Mouse (Mus musculus): ENCODE measurements around the gene Fndc9.
A peak's percentile ranks its signal among the peaks of the same experiment; 100 is the strongest.

Fndc9 gene

DNA sequence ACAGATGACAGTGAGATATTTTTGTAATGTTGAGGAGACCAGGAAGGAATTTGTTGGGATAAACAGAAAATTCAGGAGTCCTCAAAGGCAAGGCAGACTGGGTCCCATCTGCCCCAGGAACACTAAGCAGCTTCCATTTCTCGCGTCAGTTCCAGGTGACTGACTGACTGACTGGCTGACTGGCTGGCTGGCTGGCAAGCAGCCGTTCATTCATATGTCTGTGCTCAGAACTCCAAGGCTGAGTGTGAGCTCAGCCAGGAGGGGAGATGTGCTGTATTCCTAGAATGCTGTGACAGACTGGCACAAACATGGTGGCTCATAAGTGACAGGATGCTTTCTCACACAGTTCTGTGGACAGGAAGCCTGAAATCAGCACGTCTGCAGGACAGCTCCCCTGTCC, 1.4 kb upstream of the Fndc9 start:
- DNase-seq (ENCODE audit: low spot score in 2 of 2): no peak

GRCm38 (mm10) chr11:46236976-46237375, 1.6 kb downstream of the Fndc9 start:
- peak in 1 of 2 experiments; percentile 84 for DNase-seq (ENCODE audit: low spot score in 2 of 2)

- no peak for DNase-seq (ENCODE audit: low spot score in 2 of 2)
Observed at GRCm38 (mm10) chr11:46241150-46241673, 5.9 kb downstream of the Fndc9 start.

DNA sequence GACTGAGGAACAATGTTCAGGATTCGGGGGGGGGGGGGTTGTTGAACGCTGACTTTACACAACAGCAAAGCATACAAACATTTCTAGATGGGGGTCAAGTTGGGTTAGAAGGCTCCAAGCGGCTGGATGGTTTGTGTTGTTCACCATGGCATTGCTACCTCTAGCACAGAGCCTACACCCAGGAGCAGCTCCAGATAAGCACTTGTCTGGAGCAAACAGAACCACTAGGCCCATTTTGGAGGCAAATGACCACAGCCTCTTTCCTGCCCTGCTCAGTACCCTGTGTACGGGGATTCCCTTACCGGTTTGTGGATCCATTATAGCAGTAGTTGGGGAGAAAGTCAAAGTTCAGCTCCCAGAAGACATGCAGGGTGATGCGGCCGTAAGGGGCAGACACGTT, 6.7 kb downstream of the Fndc9 start:
- no peak for DNase-seq (ENCODE audit: low spot score in 2 of 2)

GRCm38 (mm10) chr11:46244731-46245604, 9.6 kb downstream of the Fndc9 start:
- no peak for DNase-seq (ENCODE audit: low spot score in 2 of 2)

DNA sequence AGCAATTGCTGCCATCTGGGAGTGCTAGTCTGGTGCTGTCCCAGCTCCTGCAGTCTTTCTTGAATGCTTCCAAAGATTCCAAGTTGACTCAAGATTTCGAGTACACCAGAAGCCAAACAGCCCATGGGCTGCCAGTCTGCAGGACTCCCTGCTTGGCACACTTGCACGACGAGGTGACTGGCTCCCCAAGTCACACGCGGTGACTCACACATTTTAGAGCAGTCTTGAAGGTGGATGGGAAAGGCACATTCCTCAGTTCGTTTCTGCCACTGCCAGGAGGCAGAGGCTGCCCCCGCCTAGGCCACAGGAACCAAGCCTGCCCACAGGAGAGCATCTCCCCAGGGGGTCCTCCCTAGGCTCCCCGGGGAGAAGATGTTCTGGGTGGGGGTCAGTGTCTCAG, 10.6 kb downstream of the Fndc9 start:
- peak; percentile 46 to 67 for DNase-seq (ENCODE audit: low spot score in 2 of 2)

DNA sequence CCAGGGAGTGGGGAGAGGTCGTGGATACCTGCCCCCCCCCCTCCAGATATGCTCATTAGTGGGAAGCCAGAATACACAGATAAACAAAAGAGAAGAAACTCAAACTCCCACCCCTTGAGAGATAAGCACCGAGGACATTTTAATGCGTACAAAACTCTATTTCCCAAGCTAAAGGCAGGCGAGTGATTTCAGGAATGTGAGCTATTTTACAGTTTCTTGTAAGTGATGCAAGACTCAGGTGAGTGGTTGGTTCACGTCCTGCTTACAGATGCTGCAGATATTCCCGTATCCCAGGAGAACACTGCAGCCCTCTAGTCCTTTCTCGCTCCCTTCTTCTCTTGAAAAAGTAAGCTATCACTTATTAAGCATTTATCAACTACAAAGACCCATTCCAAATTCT, 11.1 kb downstream of the Fndc9 start:
- no peak for DNase-seq (ENCODE audit: low spot score in 2 of 2)

DNA sequence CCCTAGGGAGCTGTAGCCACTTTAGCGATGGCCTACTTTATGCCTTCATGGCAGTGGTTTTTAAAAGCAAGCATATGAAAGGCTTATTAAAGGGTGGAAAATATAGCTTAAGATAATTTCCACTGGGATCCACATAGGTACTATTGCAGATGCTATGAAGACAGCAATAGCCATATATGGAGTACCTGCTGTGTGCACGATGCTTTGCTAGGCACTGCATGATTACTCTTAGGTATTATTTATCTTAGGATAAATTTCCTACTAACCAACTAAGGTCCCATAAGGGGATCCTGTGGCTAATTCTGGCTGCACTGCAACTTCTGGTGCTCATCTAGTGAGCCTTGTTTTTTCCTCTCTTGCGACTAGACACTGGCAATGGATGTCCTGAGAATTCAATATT, 13.0 kb downstream of the Fndc9 start:
- no peak for DNase-seq (ENCODE audit: low spot score in 2 of 2)

- DNase-seq (ENCODE audit: low spot score in 2 of 2): peak in 1 of 2 experiments; percentile 76
Observed at GRCm38 (mm10) chr11:46251994-46252393, 16.7 kb downstream of the Fndc9 start.

DNA sequence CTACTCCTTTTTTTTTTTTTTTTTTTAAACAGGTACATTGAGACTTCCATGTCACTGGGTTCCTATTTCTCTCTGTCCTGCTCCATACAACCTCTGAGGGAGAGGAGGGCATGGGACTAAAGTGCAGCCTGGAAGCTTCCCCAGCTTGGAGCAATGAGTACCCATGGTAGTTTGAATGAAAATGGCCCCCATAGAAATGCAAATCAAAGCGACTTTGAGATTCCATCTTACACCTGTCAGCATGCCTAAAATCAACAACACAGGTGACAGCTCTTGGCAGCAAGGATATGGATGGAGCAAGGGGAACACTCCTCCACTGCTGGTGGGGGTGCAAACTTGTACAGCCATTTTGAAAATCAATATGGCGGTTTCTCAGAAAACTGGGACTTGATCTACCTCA, 20.0 kb downstream of the Fndc9 start:
- no peak for DNase-seq (ENCODE audit: low spot score in 2 of 2)

- no peak for DNase-seq (ENCODE audit: low spot score in 2 of 2)
Observed at GRCm38 (mm10) chr11:46258207-46258606, 22.9 kb downstream of the Fndc9 start.

DNA sequence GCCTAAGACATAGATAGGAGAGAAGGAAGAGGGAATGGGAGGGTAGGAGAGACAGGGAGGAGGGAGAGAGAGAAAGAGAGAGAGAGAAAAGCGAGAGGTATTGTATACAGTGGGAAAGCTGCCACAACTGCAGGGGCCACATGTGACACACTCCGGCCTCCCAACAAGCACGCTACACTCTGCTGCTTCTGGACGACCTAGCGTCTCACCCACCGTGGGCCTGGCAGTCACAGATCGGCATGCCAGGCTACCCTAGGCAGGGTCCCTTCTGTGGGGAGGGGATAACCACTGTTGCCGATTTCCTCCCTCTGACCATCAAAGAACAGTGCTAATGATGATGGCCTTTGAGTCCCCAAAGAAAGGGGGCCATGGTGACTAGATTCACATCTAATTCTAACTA, 23.4 kb downstream of the Fndc9 start:
- DNase-seq (ENCODE audit: low spot score in 2 of 2): no peak

- no peak for DNase-seq (ENCODE audit: low spot score in 2 of 2)
Observed at GRCm38 (mm10) chr11:46262854-46263253, 27.5 kb downstream of the Fndc9 start.

DNA sequence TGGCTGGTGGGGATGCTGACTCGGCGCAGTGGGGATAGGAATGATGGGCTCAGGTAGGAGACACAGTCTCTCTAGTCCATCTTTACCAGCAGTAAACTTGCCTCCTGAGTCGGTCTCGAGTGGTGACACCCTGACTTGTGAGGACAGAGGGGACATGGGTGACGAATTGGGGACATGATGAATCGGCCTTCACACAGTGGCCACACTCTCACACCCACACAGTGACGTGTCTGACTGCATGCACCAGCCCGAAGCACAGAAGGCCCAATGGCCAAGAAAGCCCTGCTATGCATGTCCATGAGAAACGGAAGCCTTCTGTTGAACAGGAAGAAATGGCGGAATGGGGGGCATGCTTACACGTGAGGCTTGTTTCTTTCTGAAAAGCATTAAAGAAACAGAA, 28.0 kb downstream of the Fndc9 start:
- no peak for DNase-seq (ENCODE audit: low spot score in 2 of 2)

DNA sequence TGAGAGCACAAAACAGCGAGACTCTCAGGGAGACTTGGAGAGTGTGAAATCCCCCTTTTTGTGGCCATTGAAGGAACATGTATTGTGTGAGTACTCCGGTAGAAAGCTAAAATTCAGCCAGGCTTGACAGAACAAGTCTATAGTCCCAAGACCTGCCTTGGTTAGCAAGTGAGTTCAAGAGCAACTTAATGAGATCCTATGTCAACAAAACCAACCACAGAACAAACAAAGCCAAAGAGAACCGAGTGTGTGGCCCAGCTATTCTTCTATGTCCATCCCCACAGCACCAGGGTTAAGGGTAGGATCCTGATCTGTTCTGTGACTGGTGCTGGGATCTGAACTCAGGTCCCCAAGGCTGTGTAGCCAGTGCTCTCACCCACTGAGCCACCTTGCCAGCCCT, 29.3 kb downstream of the Fndc9 start:
- DNase-seq (ENCODE audit: low spot score in 2 of 2): no peak

DNA sequence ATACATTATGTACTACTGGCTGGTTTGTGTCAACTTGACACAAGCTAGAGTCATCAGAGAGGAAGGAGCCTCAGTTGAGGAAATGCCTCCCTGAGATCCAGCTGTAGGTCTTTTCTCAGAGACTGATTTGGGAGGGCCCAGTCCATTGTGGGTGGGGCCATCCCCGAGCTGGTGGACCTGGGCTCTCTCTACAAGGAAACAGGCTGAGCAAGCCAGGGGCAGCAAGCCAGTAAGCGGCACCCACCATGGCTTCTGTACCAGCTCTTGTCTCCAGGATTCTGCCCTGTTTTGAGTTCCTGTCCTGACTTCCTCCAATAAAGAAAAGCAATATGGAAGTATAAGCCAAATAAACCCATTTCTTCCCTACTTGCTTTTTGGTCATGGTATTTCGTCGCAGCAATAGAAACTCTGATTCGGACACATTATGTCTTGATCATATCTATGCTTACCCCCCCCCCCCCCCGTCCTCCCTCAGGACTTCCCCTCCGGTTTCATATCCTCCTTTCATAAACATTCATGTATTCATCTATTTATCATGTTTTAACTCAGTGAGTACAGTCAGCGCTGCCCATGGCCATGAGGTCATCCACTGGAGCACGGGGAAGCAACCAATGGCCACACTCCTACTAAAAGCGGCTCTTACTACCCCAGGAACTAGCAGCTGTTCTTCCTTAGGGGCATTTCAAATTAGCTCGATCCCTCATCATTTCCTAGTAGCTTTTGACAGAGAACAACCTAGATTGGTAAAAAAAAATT, 29.9 kb downstream of the Fndc9 start:
- no peak for DNase-seq (ENCODE audit: low spot score in 2 of 2)

DNA sequence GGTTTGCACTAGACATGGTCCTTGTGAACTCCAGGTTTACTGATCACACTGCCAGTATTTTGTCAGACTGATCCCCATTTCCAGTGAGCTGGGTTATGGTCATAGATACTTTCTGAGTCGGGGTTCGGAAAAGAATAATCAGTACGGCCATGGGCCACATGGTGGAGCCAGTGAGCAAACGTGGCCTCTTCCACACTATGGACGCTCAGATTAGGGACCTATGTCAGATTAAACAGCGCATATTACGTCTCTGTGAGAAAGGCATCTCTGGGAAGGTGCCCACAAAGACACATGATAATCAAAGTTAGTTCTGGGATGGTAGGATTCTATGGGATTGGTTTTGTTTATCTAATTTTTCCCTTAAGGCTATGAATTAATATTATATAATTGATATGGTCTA, 33.7 kb downstream of the Fndc9 start:
- peak in 1 of 2 experiments; percentile 74 for DNase-seq (ENCODE audit: low spot score in 2 of 2)

DNA sequence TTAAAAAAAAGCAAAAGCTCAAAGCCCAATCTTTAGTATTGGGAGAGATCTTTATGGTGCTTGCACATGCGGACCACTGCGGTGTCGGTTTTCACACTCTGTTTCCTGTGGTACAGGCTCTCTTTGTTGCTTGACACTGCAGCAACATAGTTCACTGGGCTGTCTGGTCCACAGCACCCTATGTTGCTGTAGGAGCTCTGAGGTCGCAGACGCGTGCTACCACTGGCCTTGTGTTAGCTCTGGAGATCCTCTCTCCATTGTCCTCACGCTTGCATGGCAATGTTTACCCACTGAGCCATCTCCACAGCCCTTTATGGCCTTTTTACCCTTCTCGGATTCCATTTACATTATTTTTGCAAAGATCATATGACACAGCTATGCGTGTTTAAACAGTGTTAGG, 34.1 kb downstream of the Fndc9 start:
- DNase-seq (ENCODE audit: low spot score in 2 of 2): no peak

- DNase-seq (ENCODE audit: low spot score in 2 of 2): no peak
Observed at GRCm38 (mm10) chr11:46269893-46270292, 34.6 kb downstream of the Fndc9 start.

- no peak for DNase-seq (ENCODE audit: low spot score in 2 of 2)
Observed at GRCm38 (mm10) chr11:46272058-46272681, 36.8 kb downstream of the Fndc9 start.

DNA sequence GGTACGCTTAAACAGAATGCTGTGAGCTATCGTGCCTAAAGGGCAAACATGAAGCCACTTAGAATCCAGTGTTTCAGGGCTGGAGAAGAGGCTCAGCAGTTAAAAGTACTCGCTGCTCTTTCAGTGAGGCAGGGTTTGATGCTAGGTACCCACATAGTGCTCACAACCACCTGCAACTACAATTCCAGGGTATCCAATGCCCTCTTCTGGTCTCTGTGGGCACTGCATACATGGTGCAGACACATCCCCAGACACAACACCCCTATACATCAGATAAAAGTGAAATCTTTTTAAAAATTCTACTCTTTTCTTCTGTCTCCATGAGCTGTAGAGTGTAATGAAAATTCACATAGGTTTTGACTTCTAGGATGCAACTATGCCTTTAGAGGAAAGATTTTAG, 38.6 kb downstream of the Fndc9 start:
- DNase-seq (ENCODE audit: low spot score in 2 of 2): no peak

GRCm38 (mm10) chr11:46275302-46275701, 40.0 kb downstream of the Fndc9 start:
- peak in 1 of 2 experiments; percentile 79 for DNase-seq (ENCODE audit: low spot score in 2 of 2)
